Mouse (Mus musculus): ENCODE measurements around the gene Mup8. TPM values are rescaled to one million over a fixed set of nuclear protein-coding genes. Genes with fewer than 3 reads are reported as not detected.
"Not testable (repeated sequence)": the region's sequence is repeated elsewhere in the genome, so short reads cannot be mapped to it uniquely, and the experiment has no call there.

The Mup8 gene
- not detected in 2 replicates for polyA plus RNA-seq (2014; fragmentation: Nextera tagmentation; extraction: Ambion mirVana)

- not testable (repeated sequence) for H3K4me1 ChIP-seq (ENCODE audit: control insufficient read depth, insufficient read depth, low read length); H3K9ac ChIP-seq (replicated peaks; ENCODE audit: low read length); H3K27me3 ChIP-seq (ENCODE audit: control insufficient read depth, insufficient read depth, low read length); H3K27ac ChIP-seq (replicated peaks; ENCODE audit: low read depth, low read length); H3K4me2 ChIP-seq (ENCODE audit: low read depth, low read length); ATAC-seq (replicated peaks; ENCODE audit: insufficient number of reproducible peaks, low FRiP score, low TSS enrichment, low read depth); H3K9me3 ChIP-seq (replicated peaks; ENCODE audit: control insufficient read depth, low read length); H3K4me3 ChIP-seq (ENCODE audit: low read depth, low read length); DNase-seq (ENCODE audit: low spot score); H3K36me3 ChIP-seq (replicated peaks; ENCODE audit: control insufficient read depth, insufficient read depth, low read depth, low read length)
- WGBS = 85% methylated on average over 2 of the region's 3 CpGs
These were observed at the start of gene Mup8 for GRCm38 (mm10) chr4:60222499-60222898. Mup8 (minus strand) TSS chr4:60222599.

GRCm38 (mm10) chr4:60265977-60266770 is 43.8 kb upstream of the Mup8 start:
- not testable (repeated sequence) for H3K4me3 ChIP-seq (ENCODE audit: low read depth, low read length); H3K4me1 ChIP-seq (ENCODE audit: control insufficient read depth, insufficient read depth, low read length); H3K36me3 ChIP-seq (replicated peaks; ENCODE audit: control insufficient read depth, insufficient read depth, low read depth, low read length); H3K27me3 ChIP-seq (ENCODE audit: control insufficient read depth, insufficient read depth, low read length); H3K9ac ChIP-seq (replicated peaks; ENCODE audit: low read length); DNase-seq (ENCODE audit: low spot score); ATAC-seq (replicated peaks; ENCODE audit: insufficient number of reproducible peaks, low FRiP score, low TSS enrichment, low read depth); H3K9me3 ChIP-seq (replicated peaks; ENCODE audit: control insufficient read depth, low read length); H3K27ac ChIP-seq (replicated peaks; ENCODE audit: low read depth, low read length); H3K4me2 ChIP-seq (ENCODE audit: low read depth, low read length)
- WGBS = 78% methylated on average over 11 of the region's 11 CpGs

GRCm38 (mm10) chr4:60262706-60263105 is 40.3 kb upstream of the Mup8 start:
- not testable (repeated sequence) for H3K4me2 ChIP-seq (ENCODE audit: low read depth, low read length); H3K9me3 ChIP-seq (replicated peaks; ENCODE audit: control insufficient read depth, low read length); H3K4me3 ChIP-seq (ENCODE audit: low read depth, low read length); H3K27me3 ChIP-seq (ENCODE audit: control insufficient read depth, insufficient read depth, low read length); H3K9ac ChIP-seq (replicated peaks; ENCODE audit: low read length); ATAC-seq (replicated peaks; ENCODE audit: insufficient number of reproducible peaks, low FRiP score, low TSS enrichment, low read depth); H3K36me3 ChIP-seq (replicated peaks; ENCODE audit: control insufficient read depth, insufficient read depth, low read depth, low read length); H3K4me1 ChIP-seq (ENCODE audit: control insufficient read depth, insufficient read depth, low read length); DNase-seq (ENCODE audit: low spot score); H3K27ac ChIP-seq (replicated peaks; ENCODE audit: low read depth, low read length)
- WGBS = 95% methylated on average over 3 of the region's 4 CpGs

Other genes starting within 250 kb of the Mup8 start
- gene Mup7, start 152.1 kb downstream of the Mup8 start, polyA plus RNA-seq (2014; fragmentation: Nextera tagmentation; extraction: Ambion mirVana) = not detected in 2 replicates
- gene Mup2, start 68.3 kb downstream of the Mup8 start, polyA plus RNA-seq (2014; fragmentation: Nextera tagmentation; extraction: Ambion mirVana) = not detected in 2 replicates
- 0.59 TPM in 1 of 2 replicates, not detected in the other for gene Mup9, start 199.4 kb upstream of the Mup8 start, polyA plus RNA-seq (2014; fragmentation: Nextera tagmentation; extraction: Ambion mirVana)

All from embryonic facial prominence, embryonic 11.5 days (tissue).